Mouse (Mus musculus) G1E (cell line): ENCODE data around the gene Zc3h18.

Source experiments
- CTCF ChIP-seq: IDR thresholded peaks from 2 replicates; pipeline ENCODE4 v1.5.1; 2012; ENCODE audit warnings: low read depth, low read length, inconsistent platforms, mixed read lengths
- GATA1 ChIP-seq: IDR thresholded peaks from 2 replicates; pipeline ENCODE4 v1.6.1; 2012; ENCODE audit warnings: borderline replicate concordance, low read length, inconsistent platforms, mixed read lengths
- GATA2 ChIP-seq: IDR thresholded peaks from 2 replicates; pipeline ENCODE4 v1.6.1; 2012; ENCODE audit warnings: low read depth, low read length, inconsistent platforms, borderline replicate concordance
- POLR2AphosphoS5 ChIP-seq: IDR thresholded peaks from 2 replicates; pipeline ENCODE4 v1.6.1; 2012; ENCODE audit warnings: low read depth, low read length, inconsistent platforms; ENCODE audit not compliant: insufficient replicate concordance
- TAL1 ChIP-seq: conservative IDR thresholded peaks from 2 replicates; pipeline ENCODE4 v1.6.1; 2012; ENCODE audit warnings: low read depth, low read length, inconsistent platforms, mixed read lengths

GRCm38 (mm10) chr8:122375751-122376364 lies 551 bp upstream of the Zc3h18 start:
- no peak for TF ChIP-seq CTCF
- no peak for TF ChIP-seq GATA1
- no peak for TF ChIP-seq TAL1
- TF ChIP-seq POLR2AphosphoS5 = no peak
- TF ChIP-seq GATA2 = no peak
